Mouse (Mus musculus) heart, postnatal 0 days (tissue): Measurements from ENCODE around the gene Atp6v0d1.

Experiments used
- CTCF ChIP-seq: IDR thresholded peaks from 2 replicates; pipeline ENCODE4 v1.5.1; 2016; ENCODE audit warnings: antibody characterized with exemption, control low read depth, low read depth
- EP300 ChIP-seq: IDR thresholded peaks from 2 replicates; pipeline ENCODE4 v1.6.1; 2016; ENCODE audit warnings: antibody characterized with exemption, low read depth

- TF ChIP-seq CTCF = no peak
- no peak for TF ChIP-seq EP300
Measured at GRCm38 (mm10) chr8:105606189-105607023, 40.6 kb upstream of the Atp6v0d1 start.
